Mouse (Mus musculus) limb, embryonic 14.5 days (tissue): ENCODE measurements around the gene Dennd4b. TPM values are rescaled to one million over a fixed set of nuclear protein-coding genes. Genes with fewer than 3 reads are reported as not detected.

Experiments used
- ATAC-seq: fragments of 200-750 bp; cut with Nextera tagmentation; 2 replicates; pipeline ENCODE4 v1.8.0; 2017; ENCODE audit warnings: low read depth, moderate number of reproducible peaks, moderate TSS enrichment; ENCODE audit not compliant: low FRiP score
- DNase-seq: peaks from one replicate; pipeline ENCODE4 v3.0.0-alpha.2; 2015; ENCODE audit warnings: low spot score
- H3K27ac ChIP-seq: fragments of 300-500 bp; sonication (generic); replicated peaks from 2 replicates; pipeline ENCODE4 v1.5.1; 2014; ENCODE audit warnings: low read depth, mild to moderate bottlenecking, low read length, moderate library complexity, mixed read lengths
- H3K27me3 ChIP-seq: fragments of 300-500 bp; sonication (generic); 2 replicates; pipeline ENCODE4 v1.6.1; 2014; ENCODE audit warnings: low read length, mixed read lengths; ENCODE audit not compliant: control insufficient read depth, insufficient read depth
- H3K36me3 ChIP-seq: fragments of 300-500 bp; sonication (generic); 2 replicates; pipeline ENCODE4 v1.6.1; 2014; ENCODE audit warnings: mild to moderate bottlenecking, low read length, moderate library complexity, mixed read lengths; ENCODE audit not compliant: control insufficient read depth, insufficient read depth
- H3K4me1 ChIP-seq: fragments of 300-500 bp; sonication (generic); 2 replicates; pipeline ENCODE4 v1.6.1; 2014; ENCODE audit warnings: antibody characterized with exemption, low read length, mixed read lengths; ENCODE audit not compliant: control insufficient read depth, insufficient read depth
- H3K4me2 ChIP-seq: fragments of 300-500 bp; sonication (generic); replicated peaks from 2 replicates; pipeline ENCODE4 v1.6.1; 2014; ENCODE audit warnings: low read depth, mild to moderate bottlenecking, low read length, moderate library complexity; ENCODE audit not compliant: severe bottlenecking
- H3K4me3 ChIP-seq: fragments of 300-500 bp; sonication (generic); replicated peaks from 2 replicates; pipeline ENCODE4 v1.5.1; 2014; ENCODE audit warnings: low read length
- H3K9ac ChIP-seq: fragments of 300-500 bp; sonication (generic); 2 replicates; pipeline ENCODE4 v1.6.1; 2014; ENCODE audit warnings: mild to moderate bottlenecking, low read depth, low read length, moderate library complexity; ENCODE audit not compliant: severe bottlenecking
- H3K9me3 ChIP-seq: fragments of 300-500 bp; sonication (generic); 2 replicates; pipeline ENCODE4 v1.6.1; 2016; ENCODE audit warnings: low read length; ENCODE audit not compliant: control insufficient read depth
- POLR2A ChIP-seq: fragments of 200-500 bp; IDR thresholded peaks from 2 replicates; pipeline ENCODE4 v1.8.0; 2012; ENCODE audit warnings: inconsistent platforms, mild to moderate bottlenecking, moderate library complexity, borderline replicate concordance; ENCODE audit not compliant: insufficient read depth, insufficient read length; ENCODE audit errors: extremely low read depth
- WGBS: fragments of 180-500 bp; shearing (Covaris S2); extraction: QIAGEN DNeasy Blood & Tissue Kit; methylation state at CpG from one replicate; pipeline ENCODE4 v1.1.7; 2014; 5-methylcytosine and 5-hydroxymethylcytosine counted together
- polyA plus RNA-seq, 2 experiments: library from polyadenylated mRNA; depleted of rRNA in 1 of 2; stranded (reverse) in 1 of 2; unstranded in 1 of 2; fragments of >200 nt; fragmentation: Nextera tagmentation in 1 of 2; extraction: Ambion mirVana in 1 of 2; gene quantifications; 2 replicates each; pipeline versions ENCODE4 v1.2.1 to v1.2.3; 2012 to 2014

Gene Dennd4b
- polyA plus RNA-seq, 2 experiments, result 3.6 to 21.3 TPM

DNA sequence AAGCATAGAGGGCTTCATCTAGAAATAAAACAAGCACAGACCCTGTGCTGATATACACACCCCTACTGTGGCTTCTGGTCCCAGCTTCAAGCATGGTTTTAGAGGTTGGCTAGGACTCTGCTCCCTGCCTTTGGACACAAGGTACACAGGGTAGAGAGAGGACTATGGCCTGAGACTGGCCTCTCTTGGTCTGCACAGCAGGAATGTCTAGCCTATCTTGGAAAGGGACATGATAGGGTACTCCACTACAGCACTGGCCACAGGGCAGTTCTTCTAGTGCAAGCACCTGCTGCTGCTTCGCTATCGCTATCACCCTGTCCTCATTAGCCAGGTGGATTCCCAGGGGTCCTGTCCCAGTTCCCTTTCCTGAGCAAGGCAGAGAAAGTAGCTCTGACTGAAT lies 23.7 kb upstream of the Dennd4b start:
- ATAC-seq (no peak), DNase-seq (no peak)
- H3K4me2 ChIP-seq, result no peak overlapping the region
- H3K4me3 ChIP-seq, result no peak overlapping the region
- H3K36me3 ChIP-seq, result peaks cover 8% of the 10 kb centered on the region; the same call in 1 of the 2 replicates
- no peak overlapping the region for H3K27ac ChIP-seq
- H3K27me3 ChIP-seq, result no peaks in the 10 kb centered on the region
- no peak for TF ChIP-seq POLR2A
- no peaks in the 10 kb centered on the region for H3K9me3 ChIP-seq
- no peak overlapping the region for H3K9ac ChIP-seq
- WGBS, result 86% methylated on average over 2 of the region's 2 CpGs
- peaks cover 14% of the 10 kb centered on the region for H3K4me1 ChIP-seq

DNA sequence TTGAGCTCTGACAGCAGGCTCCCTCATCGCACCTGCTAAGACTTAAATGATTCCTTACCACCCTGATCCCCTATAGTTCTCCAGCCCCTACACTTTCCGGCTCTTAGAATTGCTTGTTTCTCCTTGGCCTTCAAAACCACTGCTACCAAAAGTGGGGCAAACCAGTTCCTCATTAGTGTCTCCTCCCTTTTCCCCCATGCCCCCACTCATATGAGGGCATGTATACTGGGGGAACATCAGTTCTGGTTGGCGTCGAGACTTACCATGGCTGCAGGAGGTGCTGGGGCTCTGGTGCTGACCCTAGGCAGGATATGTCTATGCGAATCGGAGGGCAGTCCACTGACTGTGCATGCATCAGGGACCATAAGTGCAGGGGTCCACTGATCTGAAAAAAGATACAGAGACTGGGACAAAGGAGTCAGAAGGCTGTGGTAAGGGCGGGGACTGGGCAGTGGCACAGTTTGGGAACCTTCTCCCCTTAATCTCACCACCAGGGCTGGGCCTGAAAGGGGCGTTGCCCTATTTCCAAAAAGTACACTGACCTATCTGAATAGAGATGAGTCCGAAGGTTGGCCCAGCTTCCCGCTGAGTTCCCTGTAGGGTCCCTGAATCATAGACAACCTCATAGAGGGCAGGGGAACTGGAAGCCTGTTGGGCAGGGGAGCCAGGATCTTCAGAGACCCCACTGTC lies 23.2 kb upstream of the Dennd4b start:
- ATAC-seq, result no peak
- Histone ChIP-seq H3K4me1 (peaks cover 14% of the 10 kb centered on the region), H3K27ac (no peak overlapping the region), H3K9ac (no peak overlapping the region), H3K36me3 (0 out of 2 replicates have a peak, but pooled peaks cover 8% of the 10 kb centered on the region), H3K4me2 (0 out of 2 replicates have a peak overlapping the region, but pooled peaks have one; percentile 53), H3K9me3 (no peaks in the 10 kb centered on the region), H3K27me3 (no peaks in the 10 kb centered on the region), H3K4me3 (no peak overlapping the region)
- no peak for DNase-seq
- WGBS, result 80% methylated on average over 10 of the region's 10 CpGs
- TF ChIP-seq POLR2A, result no peak

- Histone ChIP-seq H3K36me3 (0 out of 2 replicates have a peak, but pooled peaks cover 3% of the 10 kb centered on the region), H3K4me3 (peak within 1 kb of the TSS; percentile 31), H3K27me3 (no peaks in the 10 kb centered on the region), H3K9ac (peak within 1 kb of the TSS; percentile 40; the same call in 1 of the 2 replicates), H3K9me3 (no peaks in the 10 kb centered on the region), H3K4me1 (peaks cover 18% of the 10 kb centered on the region), H3K27ac (peak within 1 kb of the TSS; percentile 66), H3K4me2 (peak within 1 kb of the TSS; percentile 53)
- 3% methylated on average over 19 of the region's 19 CpGs for WGBS
- peak; percentile 79 for ATAC-seq
- peak; percentile 91 for DNase-seq
- 0 out of 2 replicates have a peak, but pooled peaks have one; percentile 12 for TF ChIP-seq POLR2A
Measured at GRCm38 (mm10) chr3:90242984-90243775, 21.8 kb upstream of the Dennd4b start, which contains the start of gene Creb3l4. Gene Creb3l4 (minus strand): TSS chr3:90243512.

- no peak overlapping the region for H3K27ac ChIP-seq
- H3K4me3 ChIP-seq, result no peak overlapping the region
- no peaks in the 10 kb centered on the region for H3K9me3 ChIP-seq
- 62% methylated on average over 2 of the region's 2 CpGs for WGBS
- H3K27me3 ChIP-seq, result no peaks in the 10 kb centered on the region
- no peak for ATAC-seq
- no peak for TF ChIP-seq POLR2A
- peaks cover 24% of the 10 kb centered on the region for H3K4me1 ChIP-seq
- no peak overlapping the region for H3K9ac ChIP-seq
- no peak overlapping the region for H3K4me2 ChIP-seq
- no peak for DNase-seq
- H3K36me3 ChIP-seq, result 0 out of 2 replicates have a peak, but pooled peaks cover 8% of the 10 kb centered on the region
Measured at GRCm38 (mm10) chr3:90245406-90245805, 19.6 kb upstream of the Dennd4b start.

DNA sequence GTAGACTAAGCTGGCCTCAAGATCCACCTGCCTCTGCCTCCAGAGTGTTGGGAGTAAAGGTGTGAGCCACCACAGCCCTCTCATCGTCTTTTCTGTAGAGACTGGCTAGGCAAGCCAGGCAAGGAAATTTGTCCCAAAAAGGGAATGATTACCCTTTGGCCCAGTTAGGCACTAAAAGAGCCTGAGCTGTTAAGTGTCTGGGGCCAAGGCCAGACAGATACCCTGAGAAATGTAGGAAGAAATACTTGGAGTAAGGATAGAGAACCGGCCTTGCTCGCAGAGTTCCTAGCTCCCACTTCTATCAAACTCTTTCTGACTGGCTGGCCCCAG lies 17.4 kb upstream of the Dennd4b start:
- Histone ChIP-seq H3K27me3 (no peaks in the 10 kb centered on the region), H3K9ac (peak overlapping the region; percentile 57), H3K4me2 (peak overlapping the region; percentile 85), H3K36me3 (peaks cover 21% of the 10 kb centered on the region), H3K4me3 (peak overlapping the region; percentile 77), H3K4me1 (peaks cover 21% of the 10 kb centered on the region), H3K9me3 (no peaks in the 10 kb centered on the region), H3K27ac (peak overlapping the region; percentile 92)
- ATAC-seq (no peak), DNase-seq (no peak)
- TF ChIP-seq POLR2A, result no peak
- WGBS, result 3% methylated on average over 3 of the region's 3 CpGs
